Mouse (Mus musculus) testis, postnatal 10 days (tissue): ENCODE data around the gene Dcdc2b.

Source experiments
- DNase-seq: peaks from one replicate; pipeline ENCODE4 v3.0.0; 2021; ENCODE audit warnings: low spot score

Gene Dcdc2b

GRCm38 (mm10) chr4:129577688-129578087 lies 36.4 kb downstream of the Dcdc2b start:
- no peak for DNase-seq

- DNase-seq: peak; percentile 74
Measured at GRCm38 (mm10) chr4:129576863-129577491, 37.1 kb downstream of the Dcdc2b start.

- DNase-seq: no peak
Measured at GRCm38 (mm10) chr4:129575171-129575844, 38.7 kb downstream of the Dcdc2b start.

GRCm38 (mm10) chr4:129573430-129573829 lies 40.6 kb downstream of the Dcdc2b start, which contains the start of gene Lck:
Gene Lck (minus strand): TSS chr4:129573641.
- DNase-seq: no peak

GRCm38 (mm10) chr4:129573093-129573370 lies 41.0 kb downstream of the Dcdc2b start:
- no peak for DNase-seq

GRCm38 (mm10) chr4:129572236-129573092 lies 41.6 kb downstream of the Dcdc2b start:
- DNase-seq: no peak

- no peak for DNase-seq
Measured at GRCm38 (mm10) chr4:129571551-129572084, 42.4 kb downstream of the Dcdc2b start.

- no peak for DNase-seq
Measured at GRCm38 (mm10) chr4:129570028-129570427, 44.0 kb downstream of the Dcdc2b start.

GRCm38 (mm10) chr4:129568366-129568765 lies 45.7 kb downstream of the Dcdc2b start:
- DNase-seq: no peak

GRCm38 (mm10) chr4:129565139-129565538 lies 48.9 kb downstream of the Dcdc2b start:
- no peak for DNase-seq

GRCm38 (mm10) chr4:129563718-129564117 lies 50.3 kb downstream of the Dcdc2b start:
- no peak for DNase-seq

- DNase-seq: no peak
Measured at GRCm38 (mm10) chr4:129561184-129561583, 52.9 kb downstream of the Dcdc2b start.
